Mouse (Mus musculus) ES-E14 (cell line): ENCODE measurements around the gene Zfp605. TPM values are rescaled to one million over a fixed set of nuclear protein-coding genes. Genes with fewer than 3 reads are reported as not detected.

ENCODE experiments used
- DNase-seq: peaks from one replicate; pipeline ENCODE4 v3.0.0-alpha.2; 2013; ENCODE audit warnings: low read depth, low spot score
- H3K27ac ChIP-seq: 2 replicates; pipeline ENCODE4 v1.5.1; 2012; ENCODE audit warnings: low read depth, mild to moderate bottlenecking, low read length, moderate library complexity, mixed read lengths; ENCODE audit not compliant: poor library complexity, insufficient read depth, severe bottlenecking
- H3K36me3 ChIP-seq: 2 replicates; pipeline ENCODE4 v1.6.1; 2012; ENCODE audit warnings: mild to moderate bottlenecking, low read length, moderate library complexity, mixed read lengths; ENCODE audit not compliant: control insufficient read depth, poor library complexity, insufficient read depth, severe bottlenecking
- H3K4me1 ChIP-seq, 2 experiments: fragments of 150-350 bp in 1 of 2; sonication (generic) in 1 of 2; 2 replicates each; pipeline ENCODE4 v1.6.1; 2012; ENCODE audit warnings: low read length in 2 of 2, mild to moderate bottlenecking in 1 of 2, mixed read lengths in 1 of 2; ENCODE audit not compliant: control insufficient read depth in 2 of 2, insufficient read depth in 2 of 2, poor library complexity in 1 of 2
- H3K4me3 ChIP-seq, 2 experiments: fragments of 150-350 bp in 1 of 2; sonication (generic) in 1 of 2; 2 replicates each; pipeline ENCODE4 v1.5.1; 2012; ENCODE audit warnings: low read length in 2 of 2, low read depth in 1 of 2, mild to moderate bottlenecking in 1 of 2, mixed read lengths in 1 of 2; ENCODE audit not compliant: insufficient read depth in 1 of 2, poor library complexity in 1 of 2, severe bottlenecking in 1 of 2
- H3K9ac ChIP-seq: 2 replicates; pipeline ENCODE4 v1.6.1; 2012; ENCODE audit warnings: low read depth, mild to moderate bottlenecking, low read length, mixed read lengths; ENCODE audit not compliant: poor library complexity, insufficient read depth, severe bottlenecking
- H3K9me3 ChIP-seq: fragments of 150-350 bp; sonication (generic); 2 replicates; pipeline ENCODE4 v1.6.1; 2012; ENCODE audit warnings: low read depth, mild to moderate bottlenecking, low read length; ENCODE audit not compliant: control insufficient read depth, insufficient read depth
- CHD2 ChIP-seq: IDR thresholded peaks from 2 replicates; pipeline ENCODE4 v1.6.1; 2014; ENCODE audit warnings: mild to moderate bottlenecking, low read depth, low read length, inconsistent platforms
- HCFC1 ChIP-seq: IDR thresholded peaks from 2 replicates; pipeline ENCODE4 v1.6.1; 2012; ENCODE audit warnings: low read length, inconsistent platforms, borderline replicate concordance; ENCODE audit not compliant: insufficient read depth
- MAFK ChIP-seq: IDR thresholded peaks from 2 replicates; pipeline ENCODE4 v1.6.1; 2014; ENCODE audit warnings: mild to moderate bottlenecking, low read depth, low read length, inconsistent platforms; ENCODE audit not compliant: insufficient read depth
- ZC3H11A ChIP-seq: IDR thresholded peaks from 2 replicates; pipeline ENCODE4 v1.6.1; 2012; ENCODE audit warnings: low read depth, mild to moderate bottlenecking, inconsistent platforms, low read length, borderline replicate concordance
- ZNF384 ChIP-seq: IDR thresholded peaks from 2 replicates; pipeline ENCODE4 v1.6.1; 2012; ENCODE audit warnings: low read depth, low read length, inconsistent platforms
- in situ Hi-C, 2 experiments: fragments of 600-800 bp; cut with MboI; formaldehyde crosslinking; loops; one replicate each; pipeline ENCODE4 v1.15.1; 2025; ENCODE audit warnings: low sequenced_read_pairs in 2 of 2, inconsistent platforms in 1 of 2; ENCODE audit not compliant: unreplicated experiment in 2 of 2
- total RNA-seq: library from RNA; depleted of rRNA; stranded (reverse); fragments of 300-350 nt; gene quantifications from 2 replicates; pipeline ENCODE4 v1.2.3, GENCODE M21; 2012

Gene Zfp605
- total RNA-seq, 1 experiment = 8.9 TPM

DNA sequence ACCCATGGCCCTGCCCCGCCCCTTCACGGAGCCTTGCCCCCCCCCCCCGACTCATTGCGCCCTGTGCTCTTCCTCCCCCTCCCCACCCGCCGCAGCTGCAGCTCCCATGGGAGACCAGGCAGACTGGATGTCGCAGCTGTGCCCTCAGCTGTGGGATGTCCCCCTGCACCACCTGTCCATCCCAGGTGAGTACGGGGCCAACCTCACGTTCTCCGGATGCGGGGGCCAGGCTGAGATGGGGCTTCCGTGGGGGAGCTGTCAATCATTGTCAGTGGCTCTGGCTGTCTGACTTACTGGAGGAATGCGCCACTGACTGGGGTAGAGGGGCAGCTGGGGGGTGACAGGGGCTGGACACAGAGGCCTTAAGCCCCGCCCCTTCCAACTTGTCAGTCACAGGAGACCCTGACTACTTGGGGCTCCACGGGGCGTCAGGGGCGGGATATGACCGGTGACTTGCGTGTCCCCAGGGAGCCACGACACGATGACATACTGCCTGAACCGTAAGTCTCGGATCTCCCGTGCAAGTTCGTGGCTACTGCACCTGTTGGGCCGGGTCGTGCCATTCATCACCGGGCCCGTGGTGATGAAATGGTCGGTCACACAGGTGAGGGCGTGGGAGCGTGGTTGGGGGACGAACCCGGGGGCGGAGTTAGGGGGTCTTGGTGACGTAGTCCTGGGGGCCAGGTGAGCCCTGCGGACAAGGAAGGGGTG lies 8.8 kb upstream of the Zfp605 start:
- H3K27ac ChIP-seq = peak overlapping the region; percentile 73
- TF ChIP-seq ZNF384 = no peak
- TF ChIP-seq CHD2 = no peak
- no peak for TF ChIP-seq ZC3H11A
- TF ChIP-seq MAFK = no peak
- TF ChIP-seq HCFC1 = no peak
- peaks cover 9 to 57% of the 10 kb centered on the region in 2 experiments for H3K4me1 ChIP-seq
- peak overlapping the region; percentile 61 to 63 for H3K4me3 ChIP-seq
- in situ Hi-C loops = no loop called here
- peaks cover 39% of the 10 kb centered on the region for H3K36me3 ChIP-seq
- DNase-seq = no peak
- H3K9me3 ChIP-seq = no peaks in the 10 kb centered on the region
- H3K9ac ChIP-seq = no peak overlapping the region; the same call in 1 of the 2 replicates

DNA sequence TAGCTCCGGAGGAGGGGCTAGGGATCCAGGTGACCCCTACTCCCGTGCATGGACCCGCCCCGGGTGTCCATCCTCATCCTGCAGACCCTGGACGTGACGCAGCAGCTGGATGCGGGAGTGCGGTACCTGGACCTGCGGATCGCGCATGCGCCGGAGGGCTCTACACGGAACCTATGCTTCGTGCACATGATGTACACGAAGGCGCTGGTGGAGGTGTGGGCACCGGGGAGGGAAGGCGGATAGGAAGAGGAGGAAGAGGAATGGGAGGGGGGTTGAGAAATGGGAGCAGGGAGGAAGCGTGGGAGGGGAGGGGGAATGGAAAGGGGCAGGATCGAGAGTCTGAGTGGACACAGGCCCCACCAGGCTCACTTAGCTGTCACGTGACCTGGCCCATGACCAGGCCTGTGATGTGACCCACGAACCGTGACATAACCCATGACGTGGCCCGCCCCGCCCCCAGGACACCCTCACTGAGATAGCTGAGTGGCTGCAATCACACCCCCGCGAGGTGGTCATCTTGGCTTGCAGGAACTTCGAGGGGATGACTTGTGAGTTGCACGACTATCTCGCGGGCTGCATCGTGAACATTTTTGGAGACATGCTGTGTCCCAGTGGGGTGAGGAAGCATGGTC lies 8.1 kb upstream of the Zfp605 start:
- H3K4me1 ChIP-seq = peaks cover 9 to 64% of the 10 kb centered on the region in 2 experiments
- peak overlapping the region; percentile 12; the same call in 1 of the 2 replicates for H3K9ac ChIP-seq
- H3K27ac ChIP-seq = no peak overlapping the region
- in situ Hi-C loops = no loop called here
- peaks cover 47% of the 10 kb centered on the region for H3K36me3 ChIP-seq
- DNase-seq = no peak
- no peaks in the 10 kb centered on the region for H3K9me3 ChIP-seq
- peak overlapping the region; percentile 61 to 63 for H3K4me3 ChIP-seq
- TF ChIP-seq MAFK = no peak
- TF ChIP-seq ZC3H11A = no peak
- no peak for TF ChIP-seq ZNF384
- no peak for TF ChIP-seq CHD2
- TF ChIP-seq HCFC1 = no peak

DNA sequence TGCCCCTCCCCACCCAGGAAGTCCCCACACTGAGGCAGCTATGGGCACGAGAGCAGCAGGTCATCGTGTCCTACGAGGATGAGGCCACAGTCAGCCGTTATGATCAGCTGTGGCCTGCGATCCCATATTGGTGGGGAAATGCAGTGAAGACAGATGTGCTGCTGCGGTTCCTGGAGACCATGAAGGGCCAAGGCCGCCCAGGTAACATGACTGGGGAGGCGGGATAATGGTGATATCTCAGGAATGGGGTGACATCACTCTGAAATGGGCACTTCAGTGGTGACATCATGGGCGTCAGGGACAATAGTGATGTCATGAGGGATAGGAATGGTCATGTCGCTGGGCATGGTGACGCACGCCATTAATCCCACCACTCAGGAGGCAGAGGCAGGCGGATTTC lies 7.5 kb upstream of the Zfp605 start:
- TF ChIP-seq CHD2 (no peak), ZC3H11A (no peak), MAFK (no peak), ZNF384 (no peak), HCFC1 (no peak)
- Histone ChIP-seq H3K4me1 (peaks cover 7 to 63% of the 10 kb centered on the region in 2 experiments), H3K27ac (no peak overlapping the region), H3K9ac (no peak overlapping the region), H3K36me3 (peaks cover 48% of the 10 kb centered on the region), H3K4me3 (no peak overlapping the region), H3K9me3 (no peaks in the 10 kb centered on the region)
- in situ Hi-C loops = no loop called here
- DNase-seq = no peak

- H3K4me1 ChIP-seq = peaks cover 5 to 62% of the 10 kb centered on the region in 2 experiments
- no peak for DNase-seq
- no peak overlapping the region for H3K27ac ChIP-seq
- no peak overlapping the region for H3K9ac ChIP-seq
- TF ChIP-seq HCFC1 (no peak), ZC3H11A (no peak), MAFK (no peak)
- H3K9me3 ChIP-seq = no peaks in the 10 kb centered on the region
- in situ Hi-C loops = no loop called here
- peaks cover 48% of the 10 kb centered on the region for H3K36me3 ChIP-seq
- no peak overlapping the region for H3K4me3 ChIP-seq
Observed at GRCm38 (mm10) chr5:110102853-110103625, 6.9 kb upstream of the Zfp605 start.
